8 mouse cellular contexts compared by ENCODE assay signal in the genomic region with DNA sequence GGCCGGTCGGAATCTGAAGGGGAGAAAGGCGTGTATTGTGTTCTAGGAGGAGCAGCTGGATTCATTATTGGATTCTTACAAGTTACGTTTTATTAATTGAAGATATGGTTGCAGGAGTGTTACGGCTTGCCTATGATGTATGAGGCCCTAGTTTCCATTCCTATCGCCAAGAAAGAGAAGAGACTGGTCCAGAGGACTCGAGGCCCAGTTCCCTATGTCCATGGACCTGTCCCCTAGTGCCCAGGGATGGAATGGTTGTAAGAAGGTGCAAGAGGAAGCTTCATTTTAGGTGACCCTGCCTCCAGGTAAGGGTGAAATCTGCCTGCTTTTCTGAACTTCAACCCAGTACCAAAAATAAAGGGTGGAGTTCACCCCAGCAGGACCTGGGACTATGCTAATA. TPM values are rescaled to one million over a fixed set of nuclear protein-coding genes. Genes with fewer than 3 reads are reported as not detected.
A peak's percentile ranks its signal among the peaks of the same experiment; 100 is the strongest.
DNase-seq lines count a peak whose midpoint lies in the region; ATAC-seq and TF ChIP-seq lines count a peak whose summit lies in the region.

No protein-coding gene starts in this region.

- WGBS in cerebellum, adult 2 months, result 3% methylated on average over 7 of the region's 7 CpGs
- 8% methylated on average over 7 of the region's 7 CpGs for WGBS in spleen, adult 2 months
- 1% methylated on average over 7 of the region's 7 CpGs for WGBS in limb, embryonic 14.5 days
- 1% methylated on average over 7 of the region's 7 CpGs for WGBS in stomach, postnatal 0 days

- no peaks in the 10 kb centered on the region for H3K36me3 ChIP-seq in spleen, adult 2 months (ENCODE audit: control insufficient read depth, insufficient read depth, low read length)
- H3K36me3 ChIP-seq in limb, embryonic 14.5 days (ENCODE audit: control insufficient read depth, insufficient read depth, low read length), result peaks cover 15% of the 10 kb centered on the region; the same call in 1 of the 2 replicates
- H3K36me3 ChIP-seq in stomach, postnatal 0 days (ENCODE audit: control insufficient read depth, insufficient read depth, low read length), result no peaks in the 10 kb centered on the region

- H3K9ac ChIP-seq in limb, embryonic 14.5 days (ENCODE audit: low read depth, low read length, severe bottlenecking), result peak overlapping the region; percentile 99
- peak overlapping the region; percentile 98 for H3K9ac ChIP-seq in stomach, postnatal 0 days (ENCODE audit: low read length)

- no peak for ATAC-seq in limb, embryonic 14.5 days (ENCODE audit: low FRiP score, low read depth)
- no peak for ATAC-seq in stomach, postnatal 0 days (ENCODE audit: low FRiP score, low TSS enrichment)

- H3K9me3 ChIP-seq in limb, embryonic 14.5 days (ENCODE audit: control insufficient read depth, low read length), result no peaks in the 10 kb centered on the region
- no peaks in the 10 kb centered on the region for H3K9me3 ChIP-seq in stomach, postnatal 0 days (ENCODE audit: control insufficient read depth, low read length)

- no peak for DNase-seq in cerebellum, adult 2 months
- DNase-seq in cerebellum, postnatal 36 days, result no peak
- DNase-seq in spleen, adult 2 months (ENCODE audit: low read depth in 1 of 2, low spot score in 2 of 2), result no peak
- DNase-seq in spleen, postnatal 36 days (ENCODE audit: low spot score in 2 of 2), result no peak
- DNase-seq in limb, embryonic 14.5 days (ENCODE audit: low spot score), result no peak
- no peak for DNase-seq in stomach, postnatal 0 days (ENCODE audit: low spot score)
- no peak for DNase-seq in left cerebral cortex, adult 11 months (ENCODE audit: low spot score)
- DNase-seq in urinary bladder, postnatal 4 days (ENCODE audit: low spot score in 2 of 2), result no peak

- no peaks in the 10 kb centered on the region for H3K27me3 ChIP-seq in cerebellum, adult 2 months (ENCODE audit: control insufficient read depth, insufficient read depth, low read length)
- no peaks in the 10 kb centered on the region for H3K27me3 ChIP-seq in spleen, adult 2 months (ENCODE audit: control insufficient read depth, insufficient read depth, low read length)
- H3K27me3 ChIP-seq in limb, embryonic 14.5 days (ENCODE audit: control insufficient read depth, insufficient read depth, low read length), result no peaks in the 10 kb centered on the region
- no peaks in the 10 kb centered on the region for H3K27me3 ChIP-seq in stomach, postnatal 0 days (ENCODE audit: control insufficient read depth, insufficient read depth, low read length)

- H3K4me1 ChIP-seq in cerebellum, adult 2 months (ENCODE audit: control insufficient read depth, insufficient read depth, low read length), result peaks cover 9% of the 10 kb centered on the region
- H3K4me1 ChIP-seq in spleen, adult 2 months (ENCODE audit: control insufficient read depth, insufficient read depth, insufficient read length), result peaks cover 2% of the 10 kb centered on the region
- peaks cover 25% of the 10 kb centered on the region for H3K4me1 ChIP-seq in limb, embryonic 14.5 days (ENCODE audit: control insufficient read depth, insufficient read depth, low read length)
- H3K4me1 ChIP-seq in stomach, postnatal 0 days (replicated peaks; ENCODE audit: control insufficient read depth, insufficient read depth), result no peaks in the 10 kb centered on the region; the same call in 1 of the 2 replicates

- TF ChIP-seq POLR2A in cerebellum, adult 2 months (IDR thresholded peaks at IDR 0.05; ENCODE audit: borderline replicate concordance, insufficient read depth, low read length), result no peak
- no peak for TF ChIP-seq POLR2A in spleen, adult 2 months (IDR thresholded peaks at IDR 0.05; ENCODE audit: low read depth, low read length)
- no peak for TF ChIP-seq POLR2A in limb, embryonic 14.5 days (IDR thresholded peaks at IDR 0.05; ENCODE audit: borderline replicate concordance, extremely low read depth, insufficient read depth, insufficient read length)

- peak overlapping the region; percentile 86 for H3K4me3 ChIP-seq in cerebellum, adult 2 months (replicated peaks; ENCODE audit: insufficient read depth, low read depth, low read length)
- peak overlapping the region; percentile 91; the same call in 1 of the 2 replicates for H3K4me3 ChIP-seq in spleen, adult 2 months (ENCODE audit: extremely low read depth, insufficient read depth, insufficient read length)
- peak overlapping the region; percentile 100 for H3K4me3 ChIP-seq in limb, embryonic 14.5 days (replicated peaks; ENCODE audit: low read length)
- peak overlapping the region; percentile 99 for H3K4me3 ChIP-seq in stomach, postnatal 0 days (ENCODE audit: low read depth, low read length)

- TF ChIP-seq EP300 in stomach, postnatal 0 days (optimal IDR thresholded peaks at IDR 0.05), result no peak

- peak overlapping the region; percentile 84 for H3K4me2 ChIP-seq in limb, embryonic 14.5 days (replicated peaks; ENCODE audit: low read depth, low read length, severe bottlenecking)
- peak overlapping the region; percentile 71 for H3K4me2 ChIP-seq in stomach, postnatal 0 days (replicated peaks; ENCODE audit: low read depth)

- TF ChIP-seq CTCF in cerebellum, adult 2 months (IDR thresholded peaks at IDR 0.05; ENCODE audit: borderline replicate concordance, insufficient read depth, low read depth, low read length), result no peak
- no peak for TF ChIP-seq CTCF in spleen, adult 2 months (IDR thresholded peaks at IDR 0.05; ENCODE audit: extremely low read depth, insufficient read depth, insufficient read length, insufficient replicate concordance)
- TF ChIP-seq CTCF in stomach, postnatal 0 days (IDR thresholded peaks at IDR 0.05; ENCODE audit: low read depth), result peak; percentile 47

- 0 out of 2 replicates have a peak overlapping the region, but pooled peaks have one; percentile 77 for H3K27ac ChIP-seq in cerebellum, adult 2 months (ENCODE audit: insufficient read depth, low read length)
- H3K27ac ChIP-seq in spleen, adult 2 months (ENCODE audit: insufficient read depth, low read length), result no peak overlapping the region
- H3K27ac ChIP-seq in limb, embryonic 14.5 days (replicated peaks; ENCODE audit: low read depth, low read length), result peak overlapping the region; percentile 98
- H3K27ac ChIP-seq in stomach, postnatal 0 days (replicated peaks), result peak overlapping the region; percentile 97

RNA-seq across cellular contexts. Expression of a gene that starts 1.2 kb away (rescaled TPM):
- 412 and 449 TPM in 2 replicates for polyA plus RNA-seq in cerebellum, adult 2 months (2012; rRNA removed)
- 322 and 566 TPM in 2 replicates for polyA plus RNA-seq in spleen, adult 2 months (2012; rRNA removed)
- polyA plus RNA-seq in limb, embryonic 14.5 days (2012; rRNA removed), result 828 and 880 TPM in 2 replicates
- 357 and 409 TPM in 2 replicates for polyA plus RNA-seq in limb, embryonic 14.5 days (2014; fragmentation: Nextera tagmentation; extraction: Ambion mirVana)
- 231 and 235 TPM in 2 replicates for polyA plus RNA-seq in stomach, postnatal 0 days (2015; fragmentation: Nextera tagmentation; extraction: Ambion mirVana)

RNA-seq across cellular contexts. Expression of a gene that starts 1.6 kb away (rescaled TPM):
- polyA plus RNA-seq in cerebellum, adult 2 months (2012; rRNA removed), result 27.6 and 29.5 TPM in 2 replicates
- 14.6 and 17.8 TPM in 2 replicates for polyA plus RNA-seq in spleen, adult 2 months (2012; rRNA removed)
- 48.1 and 63.9 TPM in 2 replicates for polyA plus RNA-seq in limb, embryonic 14.5 days (2012; rRNA removed)
- polyA plus RNA-seq in limb, embryonic 14.5 days (2014; fragmentation: Nextera tagmentation; extraction: Ambion mirVana), result 24.6 and 27.4 TPM in 2 replicates
- 19.1 and 19.6 TPM in 2 replicates for polyA plus RNA-seq in stomach, postnatal 0 days (2015; fragmentation: Nextera tagmentation; extraction: Ambion mirVana)

RNA-seq across cellular contexts. Expression of a gene that starts 35.2 kb away (rescaled TPM):
- 52.2 and 57.4 TPM in 2 replicates for polyA plus RNA-seq in cerebellum, adult 2 months (2012; rRNA removed)
- polyA plus RNA-seq in spleen, adult 2 months (2012; rRNA removed), result 35.5 and 36.5 TPM in 2 replicates
- polyA plus RNA-seq in limb, embryonic 14.5 days (2012; rRNA removed), result 41.4 and 54.1 TPM in 2 replicates
- polyA plus RNA-seq in limb, embryonic 14.5 days (2014; fragmentation: Nextera tagmentation; extraction: Ambion mirVana), result 38.0 and 43.9 TPM in 2 replicates
- polyA plus RNA-seq in stomach, postnatal 0 days (2015; fragmentation: Nextera tagmentation; extraction: Ambion mirVana), result 21.4 and 24.8 TPM in 2 replicates

RNA-seq across cellular contexts. Expression of a gene that starts 42.4 kb away (rescaled TPM):
- polyA plus RNA-seq in cerebellum, adult 2 months (2012; rRNA removed), result 2.3 and 2.9 TPM in 2 replicates
- polyA plus RNA-seq in spleen, adult 2 months (2012; rRNA removed), result 2.4 and 3.6 TPM in 2 replicates
- polyA plus RNA-seq in limb, embryonic 14.5 days (2012; rRNA removed), result 8.6 and 11.2 TPM in 2 replicates
- 5.9 and 6.6 TPM in 2 replicates for polyA plus RNA-seq in limb, embryonic 14.5 days (2014; fragmentation: Nextera tagmentation; extraction: Ambion mirVana)
- 1.6 and 1.9 TPM in 2 replicates for polyA plus RNA-seq in stomach, postnatal 0 days (2015; fragmentation: Nextera tagmentation; extraction: Ambion mirVana)

RNA-seq across cellular contexts. Expression of a gene that starts 51.8 kb away (rescaled TPM):
- 13.3 and 18.7 TPM in 2 replicates for polyA plus RNA-seq in cerebellum, adult 2 months (2012; rRNA removed)
- 25.7 and 28.4 TPM in 2 replicates for polyA plus RNA-seq in spleen, adult 2 months (2012; rRNA removed)
- 25.3 and 25.7 TPM in 2 replicates for polyA plus RNA-seq in limb, embryonic 14.5 days (2012; rRNA removed)
- 30.9 and 32.2 TPM in 2 replicates for polyA plus RNA-seq in limb, embryonic 14.5 days (2014; fragmentation: Nextera tagmentation; extraction: Ambion mirVana)
- 48.7 and 51.3 TPM in 2 replicates for polyA plus RNA-seq in stomach, postnatal 0 days (2015; fragmentation: Nextera tagmentation; extraction: Ambion mirVana)
